Mouse (Mus musculus) kidney, adult 2 months (tissue): ENCODE results near the gene Gltp. TPM values are rescaled to one million over a fixed set of nuclear protein-coding genes. Genes with fewer than 3 reads are reported as not detected.

Experiments
- DNase-seq: peaks from one replicate; pipeline ENCODE4 v3.0.0; 2021
- H3K27ac ChIP-seq: fragments of 200-500 bp; 2 replicates; pipeline ENCODE4 v1.5.1; 2012; ENCODE audit warnings: low read depth, low read length, control low read depth, inconsistent platforms; ENCODE audit not compliant: insufficient read depth
- H3K27me3 ChIP-seq: fragments of 200-500 bp; replicated peaks from 2 replicates; pipeline ENCODE4 v1.6.1; 2012; ENCODE audit warnings: mild to moderate bottlenecking, moderate library complexity, low read length, inconsistent platforms; ENCODE audit not compliant: control insufficient read depth, insufficient read depth
- H3K36me3 ChIP-seq: fragments of 200-500 bp; 2 replicates; pipeline ENCODE4 v1.6.1; 2012; ENCODE audit warnings: mild to moderate bottlenecking, moderate library complexity, low read length, inconsistent platforms; ENCODE audit not compliant: control insufficient read depth, insufficient read depth
- H3K4me1 ChIP-seq: fragments of 200-500 bp; 2 replicates; pipeline ENCODE4 v1.6.1; 2011; ENCODE audit warnings: low read length; ENCODE audit not compliant: control insufficient read depth, insufficient read depth
- H3K4me3 ChIP-seq: fragments of 200-500 bp; 2 replicates; pipeline ENCODE4 v1.5.1; 2011; ENCODE audit warnings: mild to moderate bottlenecking, low read depth, low read length, control low read depth; ENCODE audit not compliant: insufficient read depth
- CTCF ChIP-seq: fragments of 200-500 bp; conservative IDR thresholded peaks from 2 replicates; pipeline ENCODE4 v1.5.1; 2011; ENCODE audit warnings: low read depth, mild to moderate bottlenecking, control low read depth, low read length, moderate library complexity, mixed read lengths; ENCODE audit not compliant: insufficient read depth, insufficient read length
- POLR2A ChIP-seq: fragments of 200-500 bp; IDR thresholded peaks from one replicate; pipeline ENCODE4 v1.6.1; 2011; ENCODE audit warnings: low read depth, low read length, control low read depth
- WGBS: fragments of 180-500 bp; shearing (Covaris S2); methylation state at CpG from one replicate; pipeline ENCODE4 v1.1.7; 2018; 5-methylcytosine and 5-hydroxymethylcytosine counted together
- polyA plus RNA-seq: library from polyadenylated mRNA; depleted of rRNA; stranded (reverse); fragments of >200 nt; gene quantifications from 2 replicates; pipeline ENCODE4 v1.2.3, GENCODE M21; 2012

The Gltp gene
- polyA plus RNA-seq, 1 experiment: 89.1 TPM

DNA sequence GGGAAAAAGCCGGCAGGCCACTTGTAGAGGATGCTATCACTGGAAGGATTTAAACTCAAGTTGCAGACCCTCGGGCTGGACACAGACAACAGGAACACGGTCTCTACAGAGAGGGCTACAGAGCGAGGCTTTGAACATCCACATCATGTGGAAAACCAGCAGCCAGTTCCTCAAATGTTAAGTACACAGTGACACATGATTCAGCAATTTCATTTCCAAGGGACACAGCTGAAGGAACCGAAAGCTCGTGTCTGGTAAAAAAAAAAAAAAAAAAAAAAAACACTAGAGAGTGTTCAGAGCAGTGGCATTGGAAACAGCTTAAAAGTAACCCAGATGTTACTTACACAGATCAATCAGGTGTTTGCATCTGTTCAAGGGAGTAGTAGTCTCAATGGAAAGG lies 29.8 kb downstream of the Gltp start:
- no peak overlapping the region for H3K27ac ChIP-seq
- no peak for DNase-seq
- H3K36me3 ChIP-seq: no peaks in the 10 kb centered on the region
- whole genome bisulfite sequencing: 65% methylated on average over 6 of the region's 6 CpGs
- no peaks in the 10 kb centered on the region for H3K27me3 ChIP-seq
- H3K4me3 ChIP-seq: no peak overlapping the region
- TF ChIP-seq POLR2A: no peak
- TF ChIP-seq CTCF: no peak
- peaks cover 11% of the 10 kb centered on the region for H3K4me1 ChIP-seq

DNA sequence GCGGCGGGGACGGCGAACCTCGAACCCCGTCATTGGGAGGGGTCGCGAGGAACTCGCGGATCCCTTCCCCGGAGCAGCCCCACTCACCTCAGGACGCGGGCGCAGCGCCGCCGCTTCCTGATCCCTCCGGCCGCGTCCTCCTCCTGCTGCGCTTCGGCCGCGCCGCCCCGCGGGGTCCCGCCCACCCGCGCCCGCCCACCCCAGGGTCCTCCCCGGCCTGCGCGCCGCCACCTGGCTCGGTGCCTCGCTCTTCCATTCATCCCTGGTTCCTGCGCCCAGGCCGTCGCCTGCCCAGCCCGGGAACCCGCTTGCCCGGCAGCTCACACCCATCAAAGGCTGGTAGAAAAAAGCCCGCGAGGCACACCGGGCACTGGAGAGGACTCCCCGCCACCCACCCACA lies 32.5 kb downstream of the Gltp start, which contains the start of gene Trpv4:
Trpv4 (minus strand) TSS at position 167 of the 400 bp plus-strand sequence.
- peak; percentile 76 for DNase-seq

DNA sequence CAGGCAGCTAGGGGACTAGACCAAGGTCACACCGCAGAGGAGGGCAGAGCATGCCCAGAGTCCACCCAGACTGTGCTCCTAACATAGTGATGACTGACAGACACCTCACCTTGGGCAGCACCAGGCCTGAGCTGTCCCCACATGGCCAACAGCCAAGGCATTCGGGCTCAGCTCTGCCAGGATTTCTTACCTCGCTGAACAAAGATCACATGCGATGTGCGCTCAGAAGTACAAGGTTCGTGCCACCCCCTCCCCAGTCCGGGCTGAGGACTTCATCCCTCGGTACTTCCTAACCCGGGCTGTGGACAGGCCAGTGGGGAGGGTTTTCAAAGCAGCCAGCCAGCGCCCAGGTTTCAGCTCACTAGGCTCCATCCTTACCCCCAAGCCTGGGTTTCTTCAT lies 33.4 kb downstream of the Gltp start:
- H3K4me3 ChIP-seq: peak overlapping the region; percentile 93
- no peaks in the 10 kb centered on the region for H3K27me3 ChIP-seq
- H3K4me1 ChIP-seq: peaks cover 27% of the 10 kb centered on the region
- 23% methylated on average over 10 of the region's 10 CpGs for whole genome bisulfite sequencing
- DNase-seq: peak; percentile 96
- TF ChIP-seq CTCF: no peak
- TF ChIP-seq POLR2A: no peak
- no peaks in the 10 kb centered on the region for H3K36me3 ChIP-seq
- H3K27ac ChIP-seq: peak overlapping the region; percentile 91

More for the DNA sequence above, 32.5 kb downstream of the Gltp start, which contains the start of gene Trpv4:
- H3K27ac ChIP-seq: peak within 1 kb of the TSS; percentile 91
- peak within 1 kb of the TSS; percentile 93 for H3K4me3 ChIP-seq
- no peaks in the 10 kb centered on the region for H3K27me3 ChIP-seq
- H3K36me3 ChIP-seq: no peaks in the 10 kb centered on the region
- H3K4me1 ChIP-seq: peaks cover 27% of the 10 kb centered on the region
- TF ChIP-seq CTCF (no peak), POLR2A (no peak)
- WGBS: under 1% methylated on average over 46 of the region's 47 CpGs

DNA sequence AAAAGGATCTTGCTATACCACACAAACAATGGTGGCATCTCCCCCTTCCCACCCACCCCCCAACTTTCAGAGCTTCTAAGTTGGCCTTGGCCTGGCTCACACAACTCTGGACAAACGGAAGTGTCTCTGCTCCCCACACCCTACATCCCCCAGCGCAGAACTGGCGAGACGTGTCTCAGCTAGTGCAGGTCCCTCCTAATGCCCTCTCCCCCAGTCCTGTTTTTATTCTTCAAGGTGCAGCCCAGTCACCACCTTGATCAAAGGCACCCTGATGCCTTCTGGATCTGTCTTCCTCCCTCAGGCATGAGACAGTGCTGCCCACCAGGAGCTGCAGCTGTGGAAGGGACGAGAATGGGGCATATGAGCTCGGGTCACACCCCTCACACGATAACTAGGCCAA lies 34.5 kb downstream of the Gltp start:
- H3K36me3 ChIP-seq: no peaks in the 10 kb centered on the region
- TF ChIP-seq POLR2A: no peak
- no peak for TF ChIP-seq CTCF
- H3K4me3 ChIP-seq: no peak overlapping the region
- DNase-seq: no peak
- WGBS: 64% methylated on average over 7 of the region's 7 CpGs
- peak overlapping the region; percentile 75 for H3K27ac ChIP-seq
- H3K4me1 ChIP-seq: peaks cover 29% of the 10 kb centered on the region
- H3K27me3 ChIP-seq: no peaks in the 10 kb centered on the region

DNA sequence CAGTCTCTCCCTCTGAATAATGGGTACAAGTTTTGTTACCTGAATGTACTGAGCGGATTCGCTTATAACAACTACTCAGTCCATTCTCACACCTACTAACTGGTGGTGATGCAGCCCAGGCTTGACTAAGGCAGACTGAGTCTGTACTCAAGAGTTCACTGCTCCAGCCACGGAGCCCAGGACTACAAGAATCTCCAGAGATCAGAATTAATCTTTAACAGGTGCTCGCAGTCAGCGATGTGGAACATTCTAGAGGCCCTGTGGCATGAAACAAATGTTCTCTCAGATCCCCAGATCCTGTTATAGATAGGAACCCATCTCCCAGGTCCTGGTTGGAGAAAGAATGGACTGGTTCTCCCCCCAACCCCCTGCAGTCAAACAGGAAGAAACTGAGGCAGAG lies 35.1 kb downstream of the Gltp start:
- H3K4me3 ChIP-seq: no peak overlapping the region
- H3K27ac ChIP-seq: peak overlapping the region; percentile 75
- DNase-seq: peak; percentile 90
- no peaks in the 10 kb centered on the region for H3K36me3 ChIP-seq
- H3K4me1 ChIP-seq: peaks cover 33% of the 10 kb centered on the region
- WGBS: 45% methylated on average over 5 of the region's 5 CpGs
- H3K27me3 ChIP-seq: no peaks in the 10 kb centered on the region
- TF ChIP-seq POLR2A (no peak), CTCF (no peak)

DNA sequence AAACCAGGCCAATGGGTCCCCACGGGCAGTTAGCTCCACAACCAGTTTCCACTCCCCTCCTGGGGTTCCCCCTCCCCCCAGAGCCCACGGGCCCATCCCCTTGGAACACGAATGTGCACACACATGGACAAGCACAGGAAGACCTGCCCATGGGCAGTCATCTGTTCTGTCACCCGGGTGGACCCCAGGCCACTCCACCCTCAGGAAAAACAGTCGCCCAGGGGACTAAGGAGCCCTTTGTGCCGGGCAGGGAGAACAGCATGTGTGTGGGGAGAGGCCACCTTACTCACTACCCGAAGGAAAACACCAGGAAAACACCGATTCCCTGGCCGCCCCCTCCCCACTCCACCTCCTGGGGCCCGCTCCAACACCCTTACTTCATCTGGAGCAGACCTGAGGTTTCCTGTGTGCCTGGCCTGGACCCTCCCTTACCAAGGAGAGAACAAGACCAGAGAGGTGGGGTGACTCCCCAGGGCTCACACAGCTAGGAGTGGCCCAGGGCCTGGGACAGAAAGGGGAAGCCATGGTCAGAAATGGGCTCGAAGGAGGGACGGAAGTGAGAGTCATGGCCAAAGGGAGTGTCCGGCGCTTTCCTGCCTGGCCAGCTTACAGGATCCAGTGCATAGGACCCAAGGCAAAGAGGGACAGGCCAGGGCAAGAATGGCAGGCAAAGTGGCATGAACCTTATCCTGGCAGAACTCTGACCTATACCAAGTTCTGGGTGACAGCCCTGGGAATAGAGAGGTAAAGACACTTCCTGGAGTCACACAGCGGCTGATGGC lies 36.9 kb downstream of the Gltp start:
- Histone ChIP-seq H3K36me3 (no peaks in the 10 kb centered on the region), H3K4me3 (no peak overlapping the region), H3K27me3 (no peaks in the 10 kb centered on the region), H3K4me1 (peaks cover 38% of the 10 kb centered on the region), H3K27ac (no peak overlapping the region)
- TF ChIP-seq POLR2A: no peak
- WGBS: 51% methylated on average over 15 of the region's 15 CpGs
- peak; percentile 33 for DNase-seq

DNA sequence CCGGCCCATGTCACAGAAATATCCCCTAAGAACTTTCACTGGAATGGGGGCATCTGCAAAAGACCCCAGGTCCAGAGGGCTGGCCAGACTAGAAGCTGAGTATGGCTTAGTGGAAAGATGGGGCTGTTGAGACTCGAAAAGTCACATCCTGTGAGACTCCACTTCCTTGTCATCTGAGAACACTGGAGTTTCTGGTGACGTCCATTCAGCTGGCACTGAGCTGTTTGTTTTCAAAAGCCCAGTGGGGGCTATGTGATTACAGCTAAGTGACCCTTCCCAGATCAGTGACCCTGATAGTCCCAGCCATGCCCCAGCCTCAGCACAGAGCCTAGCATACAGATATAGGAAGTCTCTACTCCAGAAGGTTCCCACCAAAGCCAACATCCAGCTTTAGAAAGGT lies 39.3 kb downstream of the Gltp start:
- no peak overlapping the region for H3K27ac ChIP-seq
- H3K4me1 ChIP-seq: peaks cover 47% of the 10 kb centered on the region
- H3K27me3 ChIP-seq: no peaks in the 10 kb centered on the region
- no peaks in the 10 kb centered on the region for H3K36me3 ChIP-seq
- no peak for TF ChIP-seq CTCF
- no peak for TF ChIP-seq POLR2A
- WGBS: 41% methylated on average over 3 of the region's 3 CpGs
- DNase-seq: no peak
- no peak overlapping the region for H3K4me3 ChIP-seq
